Mouse (Mus musculus): Measurements from ENCODE around the gene Zmpste24. TPM values are rescaled to one million over a fixed set of nuclear protein-coding genes. Genes with fewer than 3 reads are reported as not detected.

Zmpste24 gene
- polyA plus RNA-seq, 1 experiment from 2014 or later: 22.1 TPM

DNA sequence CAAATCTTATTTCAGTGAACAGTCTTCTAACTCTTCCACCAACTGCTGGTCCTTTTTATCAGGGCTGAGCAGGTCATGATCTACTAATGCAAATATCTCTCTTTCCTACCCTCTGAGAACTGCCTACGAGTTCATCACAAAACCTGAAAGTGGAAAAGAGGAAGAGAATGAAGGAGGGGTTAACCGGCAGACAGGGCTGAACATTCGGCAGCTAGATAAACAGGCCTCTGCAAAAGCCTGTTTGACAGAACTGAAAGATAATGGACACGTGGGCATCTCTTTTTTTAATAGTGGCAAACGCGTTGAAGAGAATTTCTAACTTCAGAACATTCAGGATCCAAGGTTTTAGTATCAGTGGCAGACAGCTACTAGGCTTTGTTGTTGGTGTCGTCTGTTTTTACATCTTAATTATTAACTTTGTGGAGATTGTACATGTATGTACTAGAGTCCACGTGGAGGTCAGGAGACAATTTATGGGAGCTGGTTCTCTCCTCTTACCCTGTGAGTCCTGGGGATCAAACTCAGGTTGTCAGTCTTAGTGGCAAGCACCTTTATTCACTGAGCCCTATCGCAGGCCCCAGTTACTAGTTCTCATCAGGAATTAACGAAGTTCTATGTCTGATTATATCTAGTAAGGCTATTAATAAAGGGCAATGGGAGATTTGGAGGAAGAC is 83.3 kb downstream of the Zmpste24 start:
- DNase-seq (ENCODE audit: low spot score): no peak
- Histone ChIP-seq H3K9me3 (ENCODE audit: control insufficient read depth, low read length) (no peaks in the 10 kb centered on the region), H3K27ac (no peak overlapping the region), H3K4me2 (replicated peaks) (peak overlapping the region; percentile 88), H3K36me3 (replicated peaks; ENCODE audit: control insufficient read depth, insufficient read depth) (no peaks in the 10 kb centered on the region), H3K27me3 (ENCODE audit: control insufficient read depth, insufficient read depth, low read length) (no peaks in the 10 kb centered on the region), H3K4me3 (replicated peaks; ENCODE audit: low read length) (no peak overlapping the region), H3K4me1 (replicated peaks; ENCODE audit: control insufficient read depth, insufficient read depth, low read length) (peaks cover 18% of the 10 kb centered on the region), H3K9ac (0 out of 2 replicates have a peak overlapping the region, but pooled peaks have one; percentile 97)
- ATAC-seq (ENCODE audit: low FRiP score): no peak
- WGBS: 85% methylated on average over 10 of the region's 10 CpGs

DNA sequence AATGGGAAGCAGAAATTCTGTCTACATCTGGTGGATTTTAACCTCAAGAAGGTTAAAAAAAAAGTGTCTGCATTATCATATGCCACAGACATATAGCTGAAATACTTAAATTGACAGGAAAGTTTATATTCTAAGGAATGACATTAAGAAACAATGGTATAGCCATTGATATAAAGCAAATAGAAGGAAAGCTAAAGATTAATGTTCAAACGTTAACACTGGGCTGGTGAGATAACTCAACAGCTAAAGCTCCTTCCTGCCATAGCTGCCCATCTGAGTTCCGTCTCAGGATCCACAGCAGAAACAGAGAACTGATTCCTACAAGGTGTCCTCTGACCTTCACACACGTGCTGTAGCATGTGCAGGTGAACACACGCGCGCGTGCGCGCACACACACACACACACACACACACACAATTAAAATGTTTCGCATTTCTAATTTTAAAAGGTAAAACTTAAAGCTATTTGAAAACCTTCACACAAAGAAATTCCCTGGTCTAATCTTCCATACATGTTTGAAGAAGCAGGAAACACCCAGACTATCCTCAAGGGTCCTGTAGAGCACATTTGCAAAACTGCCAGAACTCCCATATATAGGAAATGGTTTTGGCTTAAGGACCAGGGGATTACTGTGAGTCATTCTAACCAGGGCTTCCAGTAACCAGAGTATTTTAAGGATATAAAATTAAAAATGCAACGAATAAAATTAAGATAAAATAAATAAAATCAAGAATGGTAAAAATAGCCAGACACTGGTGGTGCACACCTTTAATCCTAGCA is 87.1 kb downstream of the Zmpste24 start:
- no peaks in the 10 kb centered on the region for H3K36me3 ChIP-seq (replicated peaks; ENCODE audit: control insufficient read depth, insufficient read depth)
- H3K4me3 ChIP-seq (replicated peaks; ENCODE audit: low read length): no peak overlapping the region
- DNase-seq (ENCODE audit: low spot score): no peak
- no peaks in the 10 kb centered on the region for H3K9me3 ChIP-seq (ENCODE audit: control insufficient read depth, low read length)
- no peak overlapping the region for H3K9ac ChIP-seq
- no peak overlapping the region for H3K27ac ChIP-seq
- H3K27me3 ChIP-seq (ENCODE audit: control insufficient read depth, insufficient read depth, low read length): no peaks in the 10 kb centered on the region
- WGBS: 85% methylated on average over 11 of the region's 11 CpGs
- peaks cover 16% of the 10 kb centered on the region for H3K4me1 ChIP-seq (replicated peaks; ENCODE audit: control insufficient read depth, insufficient read depth, low read length)
- no peak overlapping the region for H3K4me2 ChIP-seq (replicated peaks)
- no peak for ATAC-seq (ENCODE audit: low FRiP score)

Other genes starting within 250 kb of the Zmpste24 start
- 26.2 and 29.6 TPM in 2 replicates for gene Rims3, start 243.4 kb downstream of the Zmpste24 start, polyA plus RNA-seq (2014; fragmentation: Nextera tagmentation; extraction: Ambion mirVana)
- gene Exo5, start 173.2 kb downstream of the Zmpste24 start, polyA plus RNA-seq (2014; fragmentation: Nextera tagmentation; extraction: Ambion mirVana): 23.2 and 29.6 TPM in 2 replicates
- 5.4 and 6.0 TPM in 2 replicates for gene Zfp69, start 146.5 kb downstream of the Zmpste24 start, polyA plus RNA-seq (2014; fragmentation: Nextera tagmentation; extraction: Ambion mirVana)
- gene Smap2, start 81.0 kb downstream of the Zmpste24 start, polyA plus RNA-seq (2014; fragmentation: Nextera tagmentation; extraction: Ambion mirVana): 57.3 and 61.4 TPM in 2 replicates
- 17.0 and 17.1 TPM in 2 replicates for gene Col9a2, start 58.9 kb downstream of the Zmpste24 start, polyA plus RNA-seq (2014; fragmentation: Nextera tagmentation; extraction: Ambion mirVana)
- not detected in 2 replicates for gene Tmco2, start 11.0 kb upstream of the Zmpste24 start, polyA plus RNA-seq (2014; fragmentation: Nextera tagmentation; extraction: Ambion mirVana)
- 24.0 and 25.5 TPM in 2 replicates for gene Rlf, start 116.8 kb upstream of the Zmpste24 start, polyA plus RNA-seq (2014; fragmentation: Nextera tagmentation; extraction: Ambion mirVana)
- gene Gm12888, start 226.7 kb upstream of the Zmpste24 start, polyA plus RNA-seq (2014; fragmentation: Nextera tagmentation; extraction: Ambion mirVana): not detected in 2 replicates

Measured in hindbrain, embryonic 14.5 days (tissue).